In the genomic region with DNA sequence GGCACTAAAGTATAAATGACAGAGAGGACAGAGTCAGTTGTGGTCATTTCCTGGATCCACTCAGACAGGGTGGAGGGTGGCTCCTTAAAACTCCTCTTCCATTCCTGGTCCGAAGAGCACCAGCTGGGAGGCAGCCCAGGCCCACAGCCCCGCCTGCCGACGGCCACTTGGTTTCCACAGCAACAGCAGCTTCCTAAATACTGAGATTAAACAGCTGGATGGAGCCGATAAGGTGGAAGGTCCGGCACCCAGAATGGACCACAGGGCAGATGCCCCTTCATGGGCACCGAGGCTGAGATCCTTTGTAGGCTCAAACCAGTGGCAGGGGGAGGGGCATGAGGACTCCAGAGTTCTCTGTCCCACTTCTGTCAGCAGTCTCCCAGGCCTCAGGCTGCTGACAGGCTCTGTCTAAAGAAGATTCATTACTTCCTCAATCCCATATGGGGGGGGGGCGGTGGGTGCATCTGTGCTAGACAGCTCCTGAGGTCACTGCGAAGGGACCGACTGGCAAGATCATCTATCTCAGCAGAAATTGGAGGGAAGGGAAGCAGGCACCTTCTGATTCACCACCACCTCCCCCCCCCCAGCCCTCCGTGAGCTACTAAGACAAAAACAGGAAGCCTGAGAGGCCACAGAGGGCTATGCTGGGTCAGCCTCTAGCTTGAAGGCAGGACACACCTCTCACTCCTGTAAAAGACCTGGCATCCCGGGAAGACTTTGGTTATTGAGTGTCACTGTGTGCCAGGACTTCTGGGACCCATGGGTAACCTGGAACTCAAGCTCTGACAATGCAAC, we compare ENCODE assay signal across 9 mouse cellular contexts. TPM values are rescaled to one million over a fixed set of nuclear protein-coding genes. Genes with fewer than 3 reads are reported as not detected.
A peak's percentile ranks its signal among the peaks of the same experiment; 100 is the strongest.
DNase-seq lines count a peak whose midpoint lies in the region; ATAC-seq and TF ChIP-seq lines count a peak whose summit lies in the region.
"Had no signal": no experiment of that assay in that cellular context is flagged by ENCODE, and none has a peak within 500 bp of the region (broad histone marks: within the 10 kb centered on the region; RNA-seq: fewer than 3 reads in every experiment).

No protein-coding gene starts in this region.

- no peak for TF ChIP-seq EP300 in heart, postnatal 0 days (IDR thresholded peaks at IDR 0.05; ENCODE audit: low read depth)

- peaks cover 36% of the 10 kb centered on the region for H3K4me1 ChIP-seq in bone marrow macrophage, adult 2 months (ENCODE audit: control insufficient read depth, insufficient read depth, low read length)
- H3K4me1 ChIP-seq in heart, postnatal 0 days (ENCODE audit: control insufficient read depth, insufficient read depth) = peaks cover 4% of the 10 kb centered on the region; the same call in 1 of the 2 replicates
- peaks cover 22% of the 10 kb centered on the region; the same call in 1 of the 2 replicates for H3K4me1 ChIP-seq in kidney, postnatal 0 days (replicated peaks; ENCODE audit: insufficient read depth, low read length)

- H3K27me3 ChIP-seq in heart, postnatal 0 days (ENCODE audit: control insufficient read depth, insufficient read depth, low read length) = no peaks in the 10 kb centered on the region
- H3K27me3 ChIP-seq in kidney, postnatal 0 days (ENCODE audit: insufficient read depth, low read length) = no peaks in the 10 kb centered on the region

- peak overlapping the region; percentile 34 for H3K4me2 ChIP-seq in heart, postnatal 0 days (ENCODE audit: low read depth, low read length)
- peak overlapping the region; percentile 41 for H3K4me2 ChIP-seq in kidney, postnatal 0 days (ENCODE audit: low read length)

- 16% methylated on average over 12 of the region's 12 CpGs for WGBS in heart, postnatal 0 days
- 3% methylated on average over 12 of the region's 12 CpGs for WGBS in kidney, postnatal 0 days

- peak; percentile 27; the same call in 1 of the 2 replicates for ATAC-seq in heart, postnatal 0 days (ENCODE audit: insufficient read depth, low read depth)
- ATAC-seq in kidney, postnatal 0 days (replicated peaks; ENCODE audit: low FRiP score, low read depth) = peak; percentile 71

- H3K4me3 ChIP-seq in bone marrow macrophage, adult 2 months (ENCODE audit: insufficient read depth, low read length) = peak overlapping the region; percentile 28
- H3K4me3 ChIP-seq in heart, postnatal 0 days (ENCODE audit: low read depth, low read length) = no peak overlapping the region
- H3K4me3 ChIP-seq in kidney, postnatal 0 days (replicated peaks; ENCODE audit: low read depth, low read length) = no peak overlapping the region
- H3K4me3 ChIP-seq: layer of hippocampus, adult 2 months had no signal

- H3K36me3 ChIP-seq in heart, postnatal 0 days (replicated peaks; ENCODE audit: control insufficient read depth, insufficient read depth, low read length) = no peaks in the 10 kb centered on the region
- no peaks in the 10 kb centered on the region for H3K36me3 ChIP-seq in kidney, postnatal 0 days (ENCODE audit: insufficient read depth, low read length)

- no peaks in the 10 kb centered on the region for H3K9me3 ChIP-seq in heart, postnatal 0 days (replicated peaks; ENCODE audit: control insufficient read depth, low read length)
- no peaks in the 10 kb centered on the region for H3K9me3 ChIP-seq in kidney, postnatal 0 days (replicated peaks; ENCODE audit: low read length)

- TF ChIP-seq CTCF in bone marrow macrophage, adult 2 months (IDR thresholded peaks at IDR 0.05; ENCODE audit: low read depth, low read length) = no peak
- no peak for TF ChIP-seq CTCF in heart, postnatal 0 days (IDR thresholded peaks at IDR 0.05; ENCODE audit: low read depth)
- TF ChIP-seq CTCF in kidney, postnatal 0 days (IDR thresholded peaks at IDR 0.05; ENCODE audit: low read depth) = peak; percentile 30; the same call in 1 of the 2 replicates

- TF ChIP-seq POLR2A in bone marrow macrophage, adult 2 months (IDR thresholded peaks at IDR 0.05; ENCODE audit: borderline replicate concordance, low read depth, low read length) = no peak

- H3K9ac ChIP-seq in heart, postnatal 0 days (replicated peaks; ENCODE audit: low read depth, low read length) = no peak overlapping the region
- no peak overlapping the region for H3K9ac ChIP-seq in kidney, postnatal 0 days (ENCODE audit: low read depth, low read length)

- H3K27ac ChIP-seq in bone marrow macrophage, adult 2 months (ENCODE audit: insufficient read depth, low read depth, low read length) = peak overlapping the region; percentile 82
- H3K27ac ChIP-seq in heart, postnatal 0 days (ENCODE audit: low read depth) = no peak overlapping the region
- peak overlapping the region; percentile 60; the same call in 1 of the 2 replicates for H3K27ac ChIP-seq in kidney, postnatal 0 days
- H3K27ac ChIP-seq: layer of hippocampus, adult 2 months had no signal

- peak; percentile 8 for DNase-seq in gastrocnemius, adult 18-20 months (ENCODE audit: low spot score)
- no peak for DNase-seq in gastrocnemius, adult 8-10 months (ENCODE audit: low spot score in 2 of 2)
- DNase-seq in heart, postnatal 0 days (ENCODE audit: low spot score) = no peak
- DNase-seq in kidney, postnatal 0 days (ENCODE audit: low spot score) = peak; percentile 89
- peak; percentile 71 for DNase-seq in lung, postnatal 25 days (ENCODE audit: low spot score)
- peak; percentile 35 for DNase-seq in skeletal muscle tissue, adult 2 months (ENCODE audit: low read depth, low spot score)
- no peak for DNase-seq in layer of hippocampus, adult 18-20 months (ENCODE audit: low spot score in 2 of 2)

RNA-seq across cellular contexts. Expression of a gene that starts 6.6 kb away (rescaled TPM):
- under 1 TPM; 0.25 to 0.62 TPM for total RNA-seq in gastrocnemius, adult 18-20 months (2021)
- under 1 TPM; 0.17 to 0.65 (median 0.36) TPM for total RNA-seq in gastrocnemius, adult 8-10 months (2022)
- polyA plus RNA-seq in bone marrow macrophage, adult 2 months (2012; ENCODE audit: insufficient read depth, insufficient read length, missing spikeins) = 57.3 and 58.9 TPM in 2 replicates
- total RNA-seq in heart, postnatal 0 days (2014; rRNA removed; ENCODE audit: low replicate concordance) = 2.2 and 14.5 TPM in 2 replicates
- 0.72 and 0.88 TPM in 2 replicates for polyA plus RNA-seq in heart, postnatal 0 days (2015; fragmentation: Nextera tagmentation; extraction: Ambion mirVana)
- 9.1 and 10.5 TPM in 2 replicates for polyA plus RNA-seq in kidney, postnatal 0 days (2015; fragmentation: Nextera tagmentation; extraction: Ambion mirVana)
- total RNA-seq in layer of hippocampus, adult 18-20 months (2021) = 1 to 10 TPM; 1.4 to 2.4 TPM

RNA-seq across cellular contexts. Expression of a gene that starts 58.4 kb away (rescaled TPM):
- 100 to 1,000 TPM; 245 to 246 TPM for total RNA-seq in gastrocnemius, adult 18-20 months (2021)
- total RNA-seq in gastrocnemius, adult 8-10 months (2022) = 100 to 1,000 TPM; 219 to 291 (median 246) TPM
- polyA plus RNA-seq in bone marrow macrophage, adult 2 months (2012; ENCODE audit: insufficient read depth, insufficient read length, missing spikeins) = 43.9 and 47.6 TPM in 2 replicates
- 164 and 181 TPM in 2 replicates for total RNA-seq in heart, postnatal 0 days (2014; rRNA removed; ENCODE audit: low replicate concordance)
- polyA plus RNA-seq in heart, postnatal 0 days (2015; fragmentation: Nextera tagmentation; extraction: Ambion mirVana) = 53.7 and 54.6 TPM in 2 replicates
- 17.9 and 21.9 TPM in 2 replicates for polyA plus RNA-seq in kidney, postnatal 0 days (2015; fragmentation: Nextera tagmentation; extraction: Ambion mirVana)
- 100 to 1,000 TPM; 116 to 121 TPM for total RNA-seq in layer of hippocampus, adult 18-20 months (2021)

Comparison
In these comparisons a context has a peak if more than half of its experiments do, and no peak if none do; other contexts are left out.
1. DNase-seq: peak in gastrocnemius, adult 18-20 months (single experiment), kidney, postnatal 0 days (single experiment), lung, postnatal 25 days (single experiment) and skeletal muscle tissue, adult 2 months (single experiment); none in gastrocnemius, adult 8-10 months (0 of 2), heart, postnatal 0 days (single experiment) and layer of hippocampus, adult 18-20 months (0 of 2).